Mouse (Mus musculus) cerebellum, adult 2 months (tissue): Measurements from ENCODE around the gene Lpgat1. TPM values are rescaled to one million over a fixed set of nuclear protein-coding genes. Genes with fewer than 3 reads are reported as not detected.

Experiments used
- DNase-seq, 2 experiments: peaks; one replicate each; pipeline ENCODE4 v3.0.0; 2021
- H3K27ac ChIP-seq: fragments of 200-500 bp; 2 replicates; pipeline ENCODE4 v1.5.1; 2012; ENCODE audit warnings: low read length, control low read depth, inconsistent platforms; ENCODE audit not compliant: insufficient read depth
- H3K27me3 ChIP-seq: fragments of 200-500 bp; 2 replicates; pipeline ENCODE4 v1.6.1; 2012; ENCODE audit warnings: inconsistent platforms, mild to moderate bottlenecking, low read length, moderate library complexity; ENCODE audit not compliant: control insufficient read depth, insufficient read depth
- H3K4me1 ChIP-seq: fragments of 200-500 bp; 2 replicates; pipeline ENCODE4 v1.6.1; 2011; ENCODE audit warnings: low read length; ENCODE audit not compliant: control insufficient read depth, insufficient read depth
- H3K4me3 ChIP-seq: fragments of 200-500 bp; replicated peaks from 2 replicates; pipeline ENCODE3; 2011; ENCODE audit warnings: mild to moderate bottlenecking, low read depth, low read length, control low read depth; ENCODE audit not compliant: insufficient read depth
- CTCF ChIP-seq: fragments of 200-500 bp; IDR thresholded peaks from 2 replicates; pipeline ENCODE4 v1.5.1; 2011; ENCODE audit warnings: low read depth, mild to moderate bottlenecking, control low read depth, low read length, moderate library complexity, borderline replicate concordance; ENCODE audit not compliant: insufficient read depth
- POLR2A ChIP-seq: fragments of 200-500 bp; IDR thresholded peaks from 2 replicates; pipeline ENCODE4 v1.6.1; 2011; ENCODE audit warnings: low read length, control low read depth, borderline replicate concordance; ENCODE audit not compliant: insufficient read depth
- WGBS: fragments of 180-500 bp; shearing (Covaris S2); methylation state at CpG from one replicate; pipeline ENCODE4 v1.1.7; 2018; 5-methylcytosine and 5-hydroxymethylcytosine counted together
- polyA plus RNA-seq: library from polyadenylated mRNA; depleted of rRNA; stranded (reverse); fragments of >200 nt; gene quantifications from 2 replicates; pipeline ENCODE4 v1.2.3, GENCODE M21; 2012

The Lpgat1 gene
- polyA plus RNA-seq, 1 experiment, result 77.5 TPM

DNA sequence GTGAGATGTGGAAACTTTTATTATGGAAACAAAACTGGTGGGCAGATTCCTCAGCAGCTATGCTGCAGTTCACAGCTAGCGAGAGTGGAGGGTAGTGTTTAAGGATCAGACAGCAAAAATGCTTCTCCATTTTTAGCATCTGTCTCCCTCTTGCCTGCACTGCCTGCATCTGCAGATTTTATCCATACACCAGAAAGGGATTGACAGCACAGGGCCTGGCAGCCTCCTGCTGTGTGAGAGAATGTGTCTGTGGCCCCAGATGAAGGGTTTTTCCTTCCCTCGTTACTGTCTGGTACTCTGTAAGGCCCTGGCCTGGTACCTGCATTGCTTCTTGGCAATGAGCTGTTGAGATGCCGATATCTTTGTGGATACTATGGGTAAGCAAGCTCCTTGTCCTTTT, 2.8 kb downstream of the Lpgat1 start:
- H3K27ac ChIP-seq, result no peak overlapping the region
- no peaks in the 10 kb centered on the region for H3K27me3 ChIP-seq
- peaks cover 12% of the 10 kb centered on the region for H3K4me1 ChIP-seq
- peak in 1 of 2 experiments; percentile 10 for DNase-seq
- TF ChIP-seq POLR2A, result no peak
- TF ChIP-seq CTCF, result no peak
- WGBS, result 43% methylated on average over 3 of the region's 3 CpGs
- H3K4me3 ChIP-seq, result peak overlapping the region; percentile 13

DNA sequence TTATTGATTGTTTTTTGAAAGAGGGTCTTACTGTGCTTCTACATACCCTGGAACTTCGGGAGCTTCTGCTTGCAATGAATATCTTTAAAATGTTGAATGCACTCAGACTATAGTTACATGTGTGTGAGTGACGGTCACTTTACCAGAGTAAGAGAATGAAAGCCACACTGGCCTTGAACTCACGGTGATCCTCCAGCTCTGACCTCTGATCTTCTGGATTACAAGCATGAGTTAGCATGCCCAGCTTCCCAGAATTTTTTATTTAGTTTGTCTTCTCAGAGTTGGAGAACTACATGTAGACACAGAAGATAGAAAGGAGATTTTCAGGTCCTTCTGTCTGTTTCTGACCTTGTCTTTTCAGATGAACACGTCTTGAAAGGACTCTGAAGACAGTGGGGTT, 5.1 kb downstream of the Lpgat1 start:
- no peak overlapping the region for H3K4me3 ChIP-seq

DNA sequence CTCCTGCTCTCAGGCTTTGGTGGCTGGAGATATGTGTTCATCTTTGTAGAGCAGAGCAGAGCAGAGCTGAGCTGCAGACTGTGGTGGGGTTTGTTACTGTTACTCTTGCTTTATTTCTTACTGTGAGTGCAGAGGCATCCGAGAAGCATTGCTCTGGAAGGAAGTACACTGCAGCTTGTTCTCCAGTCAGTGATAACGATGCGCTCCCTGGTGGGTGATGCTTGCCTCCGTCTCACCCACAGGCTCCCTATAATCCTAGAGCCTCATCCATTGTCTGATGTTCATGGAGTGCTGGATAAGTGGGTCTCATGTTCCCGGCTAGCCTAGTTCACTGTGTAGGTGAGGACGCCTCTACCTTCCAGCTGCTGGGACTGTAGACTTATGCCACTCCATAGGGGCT, 6.0 kb downstream of the Lpgat1 start:
- TF ChIP-seq POLR2A (no peak), CTCF (no peak)
- H3K4me3 ChIP-seq, result no peak overlapping the region
- 69% methylated on average over 6 of the region's 6 CpGs for WGBS

More for the DNA sequence above, 5.1 kb downstream of the Lpgat1 start:
- H3K27me3 ChIP-seq, result no peaks in the 10 kb centered on the region
- no peak for DNase-seq
- no peak for TF ChIP-seq CTCF
- no peak for TF ChIP-seq POLR2A
- 81% methylated on average over 4 of the region's 4 CpGs for WGBS
- H3K4me1 ChIP-seq, result peaks cover 6% of the 10 kb centered on the region
- H3K27ac ChIP-seq, result no peak overlapping the region

DNA sequence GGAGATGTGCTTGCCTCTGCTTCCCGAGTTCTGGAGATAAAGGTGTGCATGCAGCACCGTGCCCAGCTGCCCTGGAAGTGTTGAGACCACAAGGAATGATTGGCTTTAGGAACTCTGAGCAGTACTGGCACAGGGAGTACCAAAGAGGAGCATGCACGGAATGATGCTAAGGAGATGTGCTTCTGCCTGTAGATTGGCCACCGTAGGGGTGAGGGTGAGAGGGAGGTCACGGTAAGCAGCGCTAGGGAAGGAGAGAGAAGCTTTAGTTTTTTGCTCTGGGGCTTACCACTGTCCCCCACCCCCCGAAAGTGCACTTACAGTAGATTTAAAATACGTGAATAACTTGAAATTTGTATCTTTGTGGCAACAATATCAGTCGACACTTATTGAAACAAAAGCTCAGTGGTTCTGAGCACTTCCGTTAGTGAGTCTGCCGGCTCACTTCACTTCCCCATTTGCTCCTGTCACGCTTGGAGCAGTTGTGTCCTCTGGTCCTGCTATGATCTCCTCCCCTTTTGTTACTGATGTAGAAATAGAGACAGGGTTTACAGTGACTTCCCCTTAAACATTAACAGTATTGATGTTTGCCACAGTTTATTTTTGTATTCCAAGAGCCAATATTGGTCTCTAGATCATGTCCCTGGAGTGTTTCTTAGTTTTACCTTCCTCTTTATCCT, 6.9 kb downstream of the Lpgat1 start:
- H3K4me1 ChIP-seq, result peaks cover 6% of the 10 kb centered on the region
- WGBS, result 77% methylated on average over 12 of the region's 12 CpGs
- no peaks in the 10 kb centered on the region for H3K27me3 ChIP-seq

More for the DNA sequence above, 6.0 kb downstream of the Lpgat1 start:
- no peak for DNase-seq
- Histone ChIP-seq H3K27ac (no peak overlapping the region), H3K4me1 (peaks cover 6% of the 10 kb centered on the region), H3K27me3 (no peaks in the 10 kb centered on the region)

DNA sequence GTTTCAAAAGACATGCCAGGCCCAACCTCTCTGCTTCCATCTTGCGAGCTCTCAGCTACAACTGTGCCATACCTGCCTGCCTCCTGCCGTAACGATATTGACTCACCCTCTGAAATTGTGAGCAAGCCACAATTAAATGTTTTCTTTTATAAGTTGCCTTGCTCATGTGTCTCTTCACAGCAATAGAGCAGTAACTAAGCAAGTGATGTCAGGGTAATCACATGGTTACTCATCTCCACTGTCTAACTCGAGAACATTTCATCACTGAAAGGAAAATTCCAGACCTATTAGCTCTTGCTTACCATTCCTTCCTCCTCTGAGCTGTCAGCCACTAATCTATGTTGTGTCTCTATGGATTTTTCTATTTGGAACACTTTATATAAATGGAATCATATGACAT, 15.0 kb downstream of the Lpgat1 start:
- Histone ChIP-seq H3K27ac (no peak overlapping the region), H3K27me3 (no peaks in the 10 kb centered on the region), H3K4me1 (no peaks in the 10 kb centered on the region), H3K4me3 (no peak overlapping the region)
- no peak for TF ChIP-seq CTCF
- TF ChIP-seq POLR2A, result no peak
- WGBS, result 86% methylated on average over 4 of the region's 4 CpGs
- DNase-seq, result no peak

More for the DNA sequence above, 6.9 kb downstream of the Lpgat1 start:
- no peak overlapping the region for H3K27ac ChIP-seq
- no peak for TF ChIP-seq CTCF
- no peak for TF ChIP-seq POLR2A
- DNase-seq, result no peak
- H3K4me3 ChIP-seq, result no peak overlapping the region

DNA sequence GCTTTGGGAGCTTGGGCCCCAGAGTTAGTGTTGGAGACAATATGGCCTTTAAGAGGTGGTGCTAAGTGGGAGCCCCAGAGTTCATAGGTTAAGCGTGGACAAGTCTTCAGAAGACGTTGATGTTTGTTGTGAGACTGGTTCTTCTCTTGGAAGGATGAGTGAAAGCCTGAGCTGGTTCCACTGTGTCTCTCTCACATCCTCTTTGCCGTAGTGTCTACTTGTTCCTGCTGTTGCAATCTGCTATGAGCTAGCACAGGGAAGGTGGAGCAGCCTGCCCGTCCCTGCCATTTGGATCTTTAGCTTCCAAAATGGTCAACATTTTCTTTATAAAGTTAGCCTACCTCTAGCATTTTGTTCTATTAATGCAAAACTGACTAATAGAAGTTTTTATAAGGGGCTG, 16.2 kb downstream of the Lpgat1 start:
- no peaks in the 10 kb centered on the region for H3K27me3 ChIP-seq
- H3K4me3 ChIP-seq, result no peak overlapping the region
- DNase-seq, result no peak
- H3K27ac ChIP-seq, result no peak overlapping the region
- WGBS, result 94% methylated on average over 4 of the region's 4 CpGs
- TF ChIP-seq POLR2A (no peak), CTCF (no peak)
- H3K4me1 ChIP-seq, result no peaks in the 10 kb centered on the region

DNA sequence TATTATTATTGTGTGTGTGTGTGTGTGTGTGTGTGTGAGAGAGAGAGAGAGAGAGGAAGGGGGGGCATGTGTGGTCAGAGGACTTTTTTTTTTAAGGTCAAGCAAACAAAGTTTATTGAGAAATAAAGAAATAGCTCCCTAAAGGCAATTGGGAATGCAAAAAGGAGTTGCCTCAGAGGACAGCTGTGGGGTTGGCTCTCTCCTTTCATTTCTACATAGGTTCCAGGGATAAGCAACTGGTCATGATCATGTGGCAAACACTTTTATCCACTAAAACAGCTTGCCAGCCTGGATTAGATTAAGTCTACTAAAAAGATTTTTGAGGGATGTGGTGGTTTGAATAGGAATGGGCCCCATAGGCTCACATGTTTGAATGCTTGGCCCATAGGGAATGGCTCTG, 18.8 kb downstream of the Lpgat1 start:
- Histone ChIP-seq H3K27ac (no peak overlapping the region), H3K4me1 (no peaks in the 10 kb centered on the region), H3K27me3 (no peaks in the 10 kb centered on the region), H3K4me3 (no peak overlapping the region)
- TF ChIP-seq POLR2A (no peak), CTCF (no peak)
- DNase-seq, result no peak

DNA sequence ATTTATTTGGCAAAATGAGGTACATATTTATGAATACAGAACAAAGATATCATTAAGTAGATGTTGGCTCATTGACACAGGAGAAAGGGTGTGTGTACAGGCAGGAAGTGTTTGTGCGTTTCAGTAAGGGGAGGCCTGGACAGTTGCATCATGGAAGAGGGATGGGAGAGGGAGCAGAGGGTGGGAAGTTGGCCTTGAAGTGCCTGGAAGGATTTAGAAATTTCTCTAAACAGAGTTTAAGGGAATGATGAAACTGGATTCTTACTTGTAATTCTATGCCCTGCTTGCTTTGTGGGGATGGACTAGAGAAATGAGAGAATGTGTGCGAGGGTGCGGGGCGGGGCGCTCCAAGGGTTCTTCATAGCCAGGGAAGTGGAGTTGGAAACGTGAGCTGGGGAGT, 20.2 kb downstream of the Lpgat1 start:
- Histone ChIP-seq H3K4me3 (no peak overlapping the region), H3K27ac (no peak overlapping the region), H3K4me1 (no peaks in the 10 kb centered on the region), H3K27me3 (no peaks in the 10 kb centered on the region)
- TF ChIP-seq POLR2A, result no peak
- TF ChIP-seq CTCF, result no peak
- 89% methylated on average over 6 of the region's 6 CpGs for WGBS
- no peak for DNase-seq
